Mouse (Mus musculus) limb, embryonic 12.5 days (tissue): Measurements from ENCODE around the gene Col16a1. TPM values are rescaled to one million over a fixed set of nuclear protein-coding genes. Genes with fewer than 3 reads are reported as not detected.

ENCODE experiments used
- ATAC-seq: fragments of 200-750 bp; cut with Nextera tagmentation; 2 replicates; pipeline ENCODE4 v1.8.0; 2017; ENCODE audit warnings: low read depth, moderate TSS enrichment; ENCODE audit not compliant: insufficient number of reproducible peaks, insufficient read depth, low FRiP score, low TSS enrichment
- H3K27ac ChIP-seq: fragments of 300-500 bp; sonication (generic); 2 replicates; pipeline ENCODE4 v1.5.1; 2016; ENCODE audit warnings: mild to moderate bottlenecking, moderate library complexity
- H3K27me3 ChIP-seq: fragments of 300-500 bp; sonication (generic); 2 replicates; pipeline ENCODE4 v1.6.1; 2016; ENCODE audit warnings: mild to moderate bottlenecking, moderate library complexity
- H3K36me3 ChIP-seq: fragments of 300-500 bp; sonication (generic); 2 replicates; pipeline ENCODE4 v1.6.1; 2016; ENCODE audit warnings: mild to moderate bottlenecking, moderate library complexity
- H3K4me1 ChIP-seq: fragments of 300-500 bp; sonication (generic); replicated peaks from 2 replicates; pipeline ENCODE4 v1.6.1; 2016
- H3K4me2 ChIP-seq: fragments of 300-500 bp; sonication (generic); 2 replicates; pipeline ENCODE4 v1.6.1; 2016; ENCODE audit warnings: mild to moderate bottlenecking, moderate library complexity
- H3K4me3 ChIP-seq: fragments of 300-500 bp; sonication (generic); replicated peaks from 2 replicates; pipeline ENCODE4 v1.5.1; 2016; ENCODE audit warnings: mild to moderate bottlenecking
- H3K9ac ChIP-seq: fragments of 300-500 bp; sonication (generic); replicated peaks from 2 replicates; pipeline ENCODE4 v1.6.1; 2016; ENCODE audit warnings: mild to moderate bottlenecking, moderate library complexity
- H3K9me3 ChIP-seq: fragments of 300-500 bp; sonication (generic); 2 replicates; pipeline ENCODE4 v1.6.1; 2016; ENCODE audit warnings: mild to moderate bottlenecking, moderate library complexity
- WGBS: fragments of 180-500 bp; shearing (Covaris S2); methylation state at CpG from one replicate; pipeline ENCODE4 v1.1.7; 2016; 5-methylcytosine and 5-hydroxymethylcytosine counted together
- polyA plus RNA-seq: library from polyadenylated mRNA; unstranded; fragments of >200 nt; fragmentation: Nextera tagmentation; extraction: Ambion mirVana; gene quantifications from 2 replicates; pipeline ENCODE4 v1.2.1, GENCODE M21; 2016

Col16a1 gene
- polyA plus RNA-seq, 1 experiment from 2014 or later = 24.2 TPM

- 71% methylated on average over 18 of the region's 18 CpGs for WGBS
- no peak overlapping the region for H3K9ac ChIP-seq
- H3K4me3 ChIP-seq = no peak overlapping the region
- H3K27me3 ChIP-seq = peaks cover 70% of the 10 kb centered on the region
- H3K9me3 ChIP-seq = no peaks in the 10 kb centered on the region
- ATAC-seq = no peak
- H3K4me1 ChIP-seq = 0 out of 2 replicates have a peak, but pooled peaks cover 2% of the 10 kb centered on the region
- H3K4me2 ChIP-seq = no peak overlapping the region
- H3K27ac ChIP-seq = no peak overlapping the region
- H3K36me3 ChIP-seq = peaks cover 2% of the 10 kb centered on the region; the same call in 1 of the 2 replicates
Observed at GRCm38 (mm10) chr4:130017036-130017674, 30.5 kb upstream of the Col16a1 start.

- WGBS = 83% methylated on average over 8 of the region's 8 CpGs
- Histone ChIP-seq H3K9ac (no peak overlapping the region), H3K27me3 (peaks cover 40% of the 10 kb centered on the region), H3K4me2 (no peak overlapping the region), H3K9me3 (no peaks in the 10 kb centered on the region), H3K36me3 (no peaks in the 10 kb centered on the region), H3K4me1 (0 out of 2 replicates have a peak, but pooled peaks cover 2% of the 10 kb centered on the region), H3K4me3 (no peak overlapping the region), H3K27ac (no peak overlapping the region)
- no peak for ATAC-seq
Observed at GRCm38 (mm10) chr4:130022952-130023351, 24.7 kb upstream of the Col16a1 start.

- 73% methylated on average over 10 of the region's 10 CpGs for WGBS
- no peak overlapping the region for H3K4me2 ChIP-seq
- peaks cover 35% of the 10 kb centered on the region for H3K27me3 ChIP-seq
- H3K9ac ChIP-seq = no peak overlapping the region
- H3K27ac ChIP-seq = no peak overlapping the region
- 0 out of 2 replicates have a peak, but pooled peaks cover 2% of the 10 kb centered on the region for H3K4me1 ChIP-seq
- no peaks in the 10 kb centered on the region for H3K9me3 ChIP-seq
- no peaks in the 10 kb centered on the region for H3K36me3 ChIP-seq
- no peak overlapping the region for H3K4me3 ChIP-seq
- no peak for ATAC-seq
Observed at GRCm38 (mm10) chr4:130023511-130024231, 24.0 kb upstream of the Col16a1 start.

- Histone ChIP-seq H3K27me3 (peaks cover 26% of the 10 kb centered on the region), H3K4me1 (0 out of 2 replicates have a peak, but pooled peaks cover 2% of the 10 kb centered on the region), H3K9ac (no peak overlapping the region), H3K36me3 (no peaks in the 10 kb centered on the region), H3K27ac (no peak overlapping the region), H3K4me2 (no peak overlapping the region), H3K4me3 (no peak overlapping the region), H3K9me3 (no peaks in the 10 kb centered on the region)
- WGBS = 35% methylated on average over 8 of the region's 8 CpGs
- ATAC-seq = no peak
Observed at GRCm38 (mm10) chr4:130025544-130025943, 22.1 kb upstream of the Col16a1 start.

GRCm38 (mm10) chr4:130031146-130031545 lies 16.5 kb upstream of the Col16a1 start:
- 79% methylated on average over 2 of the region's 2 CpGs for WGBS
- ATAC-seq = no peak

GRCm38 (mm10) chr4:130033496-130033895 lies 14.1 kb upstream of the Col16a1 start:
- Histone ChIP-seq H3K27ac (no peak overlapping the region), H3K4me3 (no peak overlapping the region), H3K36me3 (no peaks in the 10 kb centered on the region), H3K27me3 (peaks cover 40% of the 10 kb centered on the region), H3K9me3 (no peaks in the 10 kb centered on the region), H3K4me1 (peaks cover 23% of the 10 kb centered on the region), H3K9ac (no peak overlapping the region), H3K4me2 (no peak overlapping the region)
- ATAC-seq = no peak
- WGBS = 52% methylated on average over 7 of the region's 7 CpGs

More at GRCm38 (mm10) chr4:130031146-130031545, 16.5 kb upstream of the Col16a1 start:
- H3K36me3 ChIP-seq = no peaks in the 10 kb centered on the region
- no peak overlapping the region for H3K9ac ChIP-seq
- no peak overlapping the region for H3K4me2 ChIP-seq
- H3K4me1 ChIP-seq = peaks cover 10% of the 10 kb centered on the region
- no peak overlapping the region for H3K4me3 ChIP-seq
- no peaks in the 10 kb centered on the region for H3K9me3 ChIP-seq
- H3K27me3 ChIP-seq = peaks cover 34% of the 10 kb centered on the region
- H3K27ac ChIP-seq = no peak overlapping the region

GRCm38 (mm10) chr4:130036112-130036511 lies 11.5 kb upstream of the Col16a1 start:
- H3K4me3 ChIP-seq = no peak overlapping the region
- H3K9me3 ChIP-seq = no peaks in the 10 kb centered on the region
- no peak overlapping the region for H3K4me2 ChIP-seq
- H3K27ac ChIP-seq = no peak overlapping the region
- WGBS = under 1% methylated on average over 8 of the region's 8 CpGs
- 0 out of 2 replicates have a peak, but pooled peaks have one; percentile 4 for ATAC-seq
- H3K4me1 ChIP-seq = peaks cover 34% of the 10 kb centered on the region
- no peaks in the 10 kb centered on the region for H3K36me3 ChIP-seq
- peaks cover 40% of the 10 kb centered on the region for H3K27me3 ChIP-seq
- no peak overlapping the region for H3K9ac ChIP-seq

- 11% methylated on average over 23 of the region's 23 CpGs for WGBS
Observed at GRCm38 (mm10) chr4:130036573-130037401, 10.9 kb upstream of the Col16a1 start.

GRCm38 (mm10) chr4:130039351-130039750 lies 8.3 kb upstream of the Col16a1 start:
- no peak overlapping the region for H3K27ac ChIP-seq
- H3K9ac ChIP-seq = peak overlapping the region; percentile 8; the same call in 1 of the 2 replicates
- no peaks in the 10 kb centered on the region for H3K36me3 ChIP-seq
- H3K27me3 ChIP-seq = peaks cover 33% of the 10 kb centered on the region
- peaks cover 52% of the 10 kb centered on the region for H3K4me1 ChIP-seq
- no peak overlapping the region for H3K4me3 ChIP-seq
- ATAC-seq = no peak
- no peaks in the 10 kb centered on the region for H3K9me3 ChIP-seq
- no peak overlapping the region for H3K4me2 ChIP-seq
- 50% methylated on average over 5 of the region's 5 CpGs for WGBS

More at GRCm38 (mm10) chr4:130036573-130037401, 10.9 kb upstream of the Col16a1 start:
- Histone ChIP-seq H3K36me3 (no peaks in the 10 kb centered on the region), H3K4me2 (peak overlapping the region; percentile 26), H3K27me3 (peaks cover 40% of the 10 kb centered on the region), H3K9ac (peak overlapping the region; percentile 40; the same call in 1 of the 2 replicates), H3K27ac (no peak overlapping the region), H3K4me3 (0 out of 2 replicates have a peak overlapping the region, but pooled peaks have one; percentile 2), H3K4me1 (peaks cover 41% of the 10 kb centered on the region), H3K9me3 (no peaks in the 10 kb centered on the region)
- ATAC-seq = no peak

- no peak overlapping the region for H3K27ac ChIP-seq
- no peak overlapping the region for H3K4me2 ChIP-seq
- no peak for ATAC-seq
- 79% methylated on average over 11 of the region's 11 CpGs for WGBS
- H3K36me3 ChIP-seq = no peaks in the 10 kb centered on the region
- peaks cover 18% of the 10 kb centered on the region for H3K27me3 ChIP-seq
- no peak overlapping the region for H3K4me3 ChIP-seq
- H3K4me1 ChIP-seq = peaks cover 65% of the 10 kb centered on the region
- H3K9ac ChIP-seq = no peak overlapping the region
- H3K9me3 ChIP-seq = no peaks in the 10 kb centered on the region
Observed at GRCm38 (mm10) chr4:130041076-130041475, 6.6 kb upstream of the Col16a1 start.
